Mouse (Mus musculus): Measurements from ENCODE around the gene Hunk. TPM values are rescaled to one million over a fixed set of nuclear protein-coding genes. Genes with fewer than 3 reads are reported as not detected.

The Hunk gene
- polyA plus RNA-seq, 1 experiment from 2014 or later: 11.5 TPM

GRCm38 (mm10) chr16:90360327-90360726 lies 25.5 kb upstream of the Hunk start:
- no peaks in the 10 kb centered on the region for H3K27me3 ChIP-seq (replicated peaks; ENCODE audit: control insufficient read depth, insufficient read depth, low read length)
- H3K36me3 ChIP-seq (ENCODE audit: control insufficient read depth, insufficient read depth): no peaks in the 10 kb centered on the region
- ATAC-seq: 0 out of 2 replicates have a peak, but pooled peaks have one; percentile 43
- H3K4me2 ChIP-seq (ENCODE audit: low read length): no peak overlapping the region
- no peaks in the 10 kb centered on the region for H3K9me3 ChIP-seq (ENCODE audit: control insufficient read depth, low read length)
- peaks cover 14% of the 10 kb centered on the region for H3K4me1 ChIP-seq (replicated peaks; ENCODE audit: control insufficient read depth, insufficient read depth, low read length)
- WGBS: 46% methylated on average over 7 of the region's 7 CpGs
- H3K27ac ChIP-seq (ENCODE audit: low read length): no peak overlapping the region
- H3K4me3 ChIP-seq (replicated peaks; ENCODE audit: low read length): no peak overlapping the region
- no peak overlapping the region for H3K9ac ChIP-seq (replicated peaks; ENCODE audit: low read depth, low read length)

DNA sequence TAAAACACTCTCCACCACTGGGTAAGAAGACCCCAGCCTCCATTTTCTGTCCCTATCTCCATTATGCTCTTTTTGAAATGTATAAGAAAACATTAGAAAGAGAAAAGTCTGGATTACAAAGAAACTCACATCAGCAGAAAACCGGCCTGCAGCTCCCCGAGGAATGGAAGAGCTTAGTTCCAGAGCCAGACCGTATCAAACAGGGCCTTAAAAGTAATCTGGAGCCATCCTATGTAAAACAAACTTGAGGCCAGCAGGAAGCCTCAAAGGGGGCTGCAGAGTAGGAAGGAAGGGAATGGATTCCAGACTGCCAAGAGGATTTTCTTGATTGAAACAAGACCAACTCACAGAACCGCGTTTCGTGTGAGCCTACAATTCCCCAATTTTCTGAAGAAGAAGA lies 22.9 kb upstream of the Hunk start:
- 76% methylated on average over 6 of the region's 6 CpGs for WGBS
- ATAC-seq: no peak
- H3K9ac ChIP-seq (replicated peaks; ENCODE audit: low read depth, low read length): no peak overlapping the region
- no peaks in the 10 kb centered on the region for H3K9me3 ChIP-seq (ENCODE audit: control insufficient read depth, low read length)
- peaks cover 14% of the 10 kb centered on the region for H3K4me1 ChIP-seq (replicated peaks; ENCODE audit: control insufficient read depth, insufficient read depth, low read length)
- no peak overlapping the region for H3K4me3 ChIP-seq (replicated peaks; ENCODE audit: low read length)
- no peak overlapping the region for H3K27ac ChIP-seq (ENCODE audit: low read length)
- H3K27me3 ChIP-seq (replicated peaks; ENCODE audit: control insufficient read depth, insufficient read depth, low read length): no peaks in the 10 kb centered on the region
- no peak overlapping the region for H3K4me2 ChIP-seq (ENCODE audit: low read length)
- H3K36me3 ChIP-seq (ENCODE audit: control insufficient read depth, insufficient read depth): no peaks in the 10 kb centered on the region

- H3K4me1 ChIP-seq (replicated peaks; ENCODE audit: control insufficient read depth, insufficient read depth, low read length): peaks cover 11% of the 10 kb centered on the region
Observed at GRCm38 (mm10) chr16:90379897-90380296, 5.9 kb upstream of the Hunk start.

GRCm38 (mm10) chr16:90381633-90382032 lies 4.2 kb upstream of the Hunk start:
- no peaks in the 10 kb centered on the region for H3K36me3 ChIP-seq (ENCODE audit: control insufficient read depth, insufficient read depth)
- 80% methylated on average over 3 of the region's 3 CpGs for WGBS
- H3K27ac ChIP-seq (ENCODE audit: low read length): no peak overlapping the region
- H3K9ac ChIP-seq (replicated peaks; ENCODE audit: low read depth, low read length): no peak overlapping the region
- no peaks in the 10 kb centered on the region for H3K9me3 ChIP-seq (ENCODE audit: control insufficient read depth, low read length)
- H3K27me3 ChIP-seq (replicated peaks; ENCODE audit: control insufficient read depth, insufficient read depth, low read length): no peaks in the 10 kb centered on the region
- peaks cover 13% of the 10 kb centered on the region for H3K4me1 ChIP-seq (replicated peaks; ENCODE audit: control insufficient read depth, insufficient read depth, low read length)
- no peak overlapping the region for H3K4me3 ChIP-seq (replicated peaks; ENCODE audit: low read length)
- no peak for ATAC-seq
- no peak overlapping the region for H3K4me2 ChIP-seq (ENCODE audit: low read length)

More at GRCm38 (mm10) chr16:90379897-90380296, 5.9 kb upstream of the Hunk start:
- WGBS: 13% methylated on average over 11 of the region's 11 CpGs
- H3K4me2 ChIP-seq (ENCODE audit: low read length): no peak overlapping the region
- no peak overlapping the region for H3K9ac ChIP-seq (replicated peaks; ENCODE audit: low read depth, low read length)
- ATAC-seq: 0 out of 2 replicates have a peak, but pooled peaks have one; percentile 39
- H3K27ac ChIP-seq (ENCODE audit: low read length): no peak overlapping the region
- no peaks in the 10 kb centered on the region for H3K36me3 ChIP-seq (ENCODE audit: control insufficient read depth, insufficient read depth)
- no peaks in the 10 kb centered on the region for H3K9me3 ChIP-seq (ENCODE audit: control insufficient read depth, low read length)
- H3K4me3 ChIP-seq (replicated peaks; ENCODE audit: low read length): no peak overlapping the region
- no peaks in the 10 kb centered on the region for H3K27me3 ChIP-seq (replicated peaks; ENCODE audit: control insufficient read depth, insufficient read depth, low read length)

GRCm38 (mm10) chr16:90382701-90383280 lies 3.0 kb upstream of the Hunk start:
- no peak for ATAC-seq
- WGBS: 64% methylated on average over 10 of the region's 10 CpGs
- Histone ChIP-seq H3K27me3 (replicated peaks; ENCODE audit: control insufficient read depth, insufficient read depth, low read length) (no peaks in the 10 kb centered on the region), H3K4me2 (ENCODE audit: low read length) (no peak overlapping the region), H3K4me3 (replicated peaks; ENCODE audit: low read length) (no peak overlapping the region), H3K9me3 (ENCODE audit: control insufficient read depth, low read length) (no peaks in the 10 kb centered on the region), H3K36me3 (ENCODE audit: control insufficient read depth, insufficient read depth) (no peaks in the 10 kb centered on the region), H3K4me1 (replicated peaks; ENCODE audit: control insufficient read depth, insufficient read depth, low read length) (peaks cover 19% of the 10 kb centered on the region), H3K9ac (replicated peaks; ENCODE audit: low read depth, low read length) (no peak overlapping the region), H3K27ac (ENCODE audit: low read length) (no peak overlapping the region)

- 54% methylated on average over 3 of the region's 3 CpGs for WGBS
- Histone ChIP-seq H3K27me3 (replicated peaks; ENCODE audit: control insufficient read depth, insufficient read depth, low read length) (no peaks in the 10 kb centered on the region), H3K36me3 (ENCODE audit: control insufficient read depth, insufficient read depth) (no peaks in the 10 kb centered on the region), H3K9me3 (ENCODE audit: control insufficient read depth, low read length) (no peaks in the 10 kb centered on the region), H3K27ac (ENCODE audit: low read length) (no peak overlapping the region), H3K4me3 (replicated peaks; ENCODE audit: low read length) (no peak overlapping the region), H3K9ac (replicated peaks; ENCODE audit: low read depth, low read length) (no peak overlapping the region), H3K4me2 (ENCODE audit: low read length) (no peak overlapping the region), H3K4me1 (replicated peaks; ENCODE audit: control insufficient read depth, insufficient read depth, low read length) (peaks cover 31% of the 10 kb centered on the region)
- ATAC-seq: no peak
Observed at GRCm38 (mm10) chr16:90384058-90384457, 1.8 kb upstream of the Hunk start.

DNA sequence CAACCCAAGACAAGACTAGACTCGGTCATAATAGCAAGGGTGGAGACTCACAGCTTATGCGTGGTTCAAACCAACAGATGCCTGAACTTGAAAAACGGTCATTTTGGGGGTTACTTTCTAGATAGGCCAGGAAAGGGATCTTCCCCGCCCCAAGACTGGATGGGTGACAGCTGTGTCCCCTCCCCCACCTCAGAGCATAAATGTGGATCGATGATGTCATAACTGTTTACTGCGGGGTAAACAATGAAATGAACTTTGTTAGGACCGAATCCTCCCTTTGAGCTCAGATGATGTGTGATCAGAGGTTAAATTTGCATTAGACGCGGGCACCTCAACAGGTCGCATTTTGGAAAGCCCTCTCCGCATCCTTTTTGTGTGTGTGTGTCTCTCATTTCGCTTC lies 967 bp upstream of the Hunk start:
- Histone ChIP-seq H3K27ac (ENCODE audit: low read length) (peak overlapping the region; percentile 99), H3K4me2 (ENCODE audit: low read length) (peak overlapping the region; percentile 88), H3K36me3 (ENCODE audit: control insufficient read depth, insufficient read depth) (no peaks in the 10 kb centered on the region), H3K4me1 (replicated peaks; ENCODE audit: control insufficient read depth, insufficient read depth, low read length) (peaks cover 39% of the 10 kb centered on the region), H3K9ac (replicated peaks; ENCODE audit: low read depth, low read length) (peak overlapping the region; percentile 96), H3K9me3 (ENCODE audit: control insufficient read depth, low read length) (no peaks in the 10 kb centered on the region), H3K27me3 (replicated peaks; ENCODE audit: control insufficient read depth, insufficient read depth, low read length) (no peaks in the 10 kb centered on the region), H3K4me3 (replicated peaks; ENCODE audit: low read length) (peak overlapping the region; percentile 93)
- no peak for ATAC-seq
- 1% methylated on average over 12 of the region's 12 CpGs for WGBS

DNA sequence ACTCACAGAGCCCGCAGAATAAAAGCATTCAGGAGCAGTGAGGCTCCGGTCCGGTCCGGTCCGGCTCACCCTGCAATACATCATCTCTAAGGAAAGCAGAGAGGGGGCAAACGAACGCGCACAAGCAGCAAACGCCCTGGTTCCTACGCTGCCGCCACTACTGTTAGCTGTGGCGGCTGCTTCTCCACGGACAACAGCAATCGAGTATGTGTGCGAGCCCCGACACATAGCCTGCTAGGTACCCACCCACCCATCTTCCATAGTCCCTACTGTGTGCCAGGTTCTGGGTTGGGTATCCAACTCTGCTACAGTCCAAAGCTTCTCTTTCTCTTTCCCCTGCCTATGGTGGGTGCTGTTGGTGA lies 506 bp upstream of the Hunk start:
- Histone ChIP-seq H3K36me3 (ENCODE audit: control insufficient read depth, insufficient read depth) (no peaks in the 10 kb centered on the region), H3K4me1 (replicated peaks; ENCODE audit: control insufficient read depth, insufficient read depth, low read length) (peaks cover 44% of the 10 kb centered on the region), H3K4me2 (ENCODE audit: low read length) (peak overlapping the region; percentile 88), H3K4me3 (replicated peaks; ENCODE audit: low read length) (peak overlapping the region; percentile 93), H3K9me3 (ENCODE audit: control insufficient read depth, low read length) (no peaks in the 10 kb centered on the region), H3K27me3 (replicated peaks; ENCODE audit: control insufficient read depth, insufficient read depth, low read length) (no peaks in the 10 kb centered on the region), H3K27ac (ENCODE audit: low read length) (peak overlapping the region; percentile 99), H3K9ac (replicated peaks; ENCODE audit: low read depth, low read length) (peak overlapping the region; percentile 96)
- ATAC-seq: no peak; the same call in 1 of the 2 replicates
- WGBS: under 1% methylated on average over 16 of the region's 16 CpGs

DNA sequence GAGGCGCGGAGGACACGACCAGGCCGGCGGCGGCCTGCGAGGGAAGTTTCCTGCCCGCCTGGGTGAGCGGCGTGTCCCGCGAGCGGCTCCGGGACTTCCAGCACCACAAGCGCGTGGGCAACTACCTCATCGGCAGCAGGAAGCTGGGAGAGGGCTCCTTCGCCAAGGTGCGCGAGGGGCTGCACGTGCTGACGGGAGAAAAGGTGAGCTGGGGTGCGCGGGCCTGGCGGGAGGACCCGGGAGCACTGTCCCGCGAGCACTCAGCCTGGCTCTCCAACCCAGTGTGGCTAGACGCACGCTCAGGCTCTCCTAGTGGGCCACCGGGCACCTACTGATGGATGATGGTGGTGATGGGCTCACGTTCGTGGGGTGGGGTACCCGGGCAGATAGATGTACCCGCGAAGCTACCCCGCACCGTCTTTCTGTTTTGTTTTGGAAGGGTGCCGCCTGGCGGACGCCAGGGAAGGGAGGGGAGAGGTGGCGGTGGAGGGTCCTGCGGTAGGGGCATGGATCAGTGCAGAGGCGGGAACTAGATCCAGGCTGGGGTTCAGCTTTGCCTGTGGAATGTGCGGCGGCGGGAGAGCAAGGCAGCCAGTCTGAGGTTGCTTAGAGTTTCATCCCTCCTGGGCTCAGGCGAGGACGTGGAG lies 824 bp downstream of the Hunk start:
- WGBS: 0% methylated on average over 49 of the region's 49 CpGs
- ATAC-seq: peak; percentile 57
- peaks cover 9% of the 10 kb centered on the region; the same call in 1 of the 2 replicates for H3K36me3 ChIP-seq (ENCODE audit: control insufficient read depth, insufficient read depth)
- no peaks in the 10 kb centered on the region for H3K9me3 ChIP-seq (ENCODE audit: control insufficient read depth, low read length)
- peak overlapping the region; percentile 93 for H3K4me3 ChIP-seq (replicated peaks; ENCODE audit: low read length)
- no peaks in the 10 kb centered on the region for H3K27me3 ChIP-seq (replicated peaks; ENCODE audit: control insufficient read depth, insufficient read depth, low read length)
- H3K4me1 ChIP-seq (replicated peaks; ENCODE audit: control insufficient read depth, insufficient read depth, low read length): peaks cover 50% of the 10 kb centered on the region
- H3K27ac ChIP-seq (ENCODE audit: low read length): peak overlapping the region; percentile 99
- H3K4me2 ChIP-seq (ENCODE audit: low read length): peak overlapping the region; percentile 88
- H3K9ac ChIP-seq (replicated peaks; ENCODE audit: low read depth, low read length): peak overlapping the region; percentile 96

All from forebrain, embryonic 16.5 days (tissue).